9 mouse cellular contexts compared by ENCODE assay signal in the genomic region with DNA sequence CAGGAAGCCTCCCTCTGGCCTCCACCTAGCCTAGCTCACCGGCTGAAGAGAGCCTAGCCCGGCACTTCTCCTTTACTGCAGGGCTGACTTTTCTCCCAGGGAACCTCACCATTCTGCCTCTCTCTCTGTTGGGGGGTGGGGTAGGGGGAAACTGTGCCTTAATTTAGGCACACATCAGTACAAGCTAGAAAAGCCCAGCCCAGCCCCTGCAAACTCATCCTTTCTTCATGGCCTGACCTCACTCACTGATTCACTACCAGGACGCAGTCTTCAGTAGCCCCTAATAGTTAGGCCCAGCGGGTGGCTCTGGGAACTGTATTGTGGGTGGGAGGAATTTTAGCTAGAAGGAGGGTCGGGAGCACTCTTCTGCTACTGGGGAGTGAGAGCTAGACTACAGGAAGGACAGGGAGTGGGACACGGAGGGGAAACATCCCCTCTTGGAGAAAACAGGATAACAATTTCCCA. TPM values are rescaled to one million over a fixed set of nuclear protein-coding genes. Genes with fewer than 3 reads are reported as not detected.
A peak's percentile ranks its signal among the peaks of the same experiment; 100 is the strongest.
DNase-seq lines count a peak whose midpoint lies in the region; ATAC-seq lines count a peak whose summit lies in the region.
"Had no signal": no experiment of that assay in that cellular context is flagged by ENCODE, and none has a peak within 500 bp of the region (broad histone marks: within the 10 kb centered on the region; RNA-seq: fewer than 3 reads in every experiment).

No protein-coding gene starts in this region.

- intact Hi-C loops in heart, postnatal 10 days (cut with DNase I), result no loop called here

- no peaks in the 10 kb centered on the region for H3K9me3 ChIP-seq in heart, embryonic 12.5 days (replicated peaks)
- no peaks in the 10 kb centered on the region for H3K9me3 ChIP-seq in hindbrain, embryonic 14.5 days (ENCODE audit: control insufficient read depth, low read length)
- no peaks in the 10 kb centered on the region for H3K9me3 ChIP-seq in midbrain, embryonic 12.5 days

- peaks cover 9% of the 10 kb centered on the region for H3K36me3 ChIP-seq in heart, embryonic 12.5 days
- no peaks in the 10 kb centered on the region for H3K36me3 ChIP-seq in hindbrain, embryonic 14.5 days (replicated peaks; ENCODE audit: control insufficient read depth, insufficient read depth)
- H3K36me3 ChIP-seq in midbrain, embryonic 12.5 days, result no peaks in the 10 kb centered on the region

- peaks cover 92% of the 10 kb centered on the region for H3K4me1 ChIP-seq in heart, embryonic 12.5 days (replicated peaks)
- peaks cover 72% of the 10 kb centered on the region for H3K4me1 ChIP-seq in hindbrain, embryonic 14.5 days (replicated peaks; ENCODE audit: control insufficient read depth, insufficient read depth, low read length)
- H3K4me1 ChIP-seq in midbrain, embryonic 12.5 days, result peaks cover 85% of the 10 kb centered on the region

- peak overlapping the region; percentile 36 for H3K4me3 ChIP-seq in heart, embryonic 12.5 days
- no peak overlapping the region for H3K4me3 ChIP-seq in hindbrain, embryonic 14.5 days (replicated peaks; ENCODE audit: low read length)
- H3K4me3 ChIP-seq in midbrain, embryonic 12.5 days, result no peak overlapping the region

- H3K9ac ChIP-seq in heart, embryonic 12.5 days, result peak overlapping the region; percentile 76
- H3K9ac ChIP-seq in hindbrain, embryonic 14.5 days, result peak overlapping the region; percentile 41; the same call in 1 of the 2 replicates
- H3K9ac ChIP-seq in midbrain, embryonic 12.5 days (replicated peaks), result peak overlapping the region; percentile 43; the same call in 1 of the 2 replicates

- WGBS in heart, embryonic 12.5 days, result 8% methylated on average over 6 of the region's 6 CpGs
- 10% methylated on average over 6 of the region's 6 CpGs for WGBS in hindbrain, embryonic 14.5 days
- WGBS in midbrain, embryonic 12.5 days, result 26% methylated on average over 6 of the region's 6 CpGs

- H3K27ac ChIP-seq in heart, embryonic 12.5 days (ENCODE audit: poor library complexity, severe bottlenecking), result peak overlapping the region; percentile 100
- H3K27ac ChIP-seq in hindbrain, embryonic 14.5 days, result peak overlapping the region; percentile 85
- peak overlapping the region; percentile 86 for H3K27ac ChIP-seq in midbrain, embryonic 12.5 days (replicated peaks)

- peak overlapping the region; percentile 73 for H3K4me2 ChIP-seq in heart, embryonic 12.5 days
- peak overlapping the region; percentile 6; the same call in 1 of the 2 replicates for H3K4me2 ChIP-seq in hindbrain, embryonic 14.5 days (replicated peaks)
- peak overlapping the region; percentile 28; the same call in 1 of the 2 replicates for H3K4me2 ChIP-seq in midbrain, embryonic 12.5 days (replicated peaks)

- DNase-seq in heart, postnatal 10 days, result no peak
- DNase-seq in brain, adult 2 months (ENCODE audit: low read depth, low spot score), result peak; percentile 50
- DNase-seq in hindbrain, embryonic 14.5 days (ENCODE audit: low spot score), result no peak
- DNase-seq in retina, postnatal 1 day, result no peak
- no peak for DNase-seq in ovary, postnatal 10 days (ENCODE audit: low spot score)

- ATAC-seq in heart, embryonic 12.5 days (ENCODE audit: insufficient number of reproducible peaks, low FRiP score), result no peak
- no peak for ATAC-seq in hindbrain, embryonic 14.5 days (ENCODE audit: low FRiP score)
- ATAC-seq in midbrain, embryonic 12.5 days (ENCODE audit: low FRiP score, low read depth), result no peak
- ATAC-seq in frontal cortex, adult (ENCODE audit: low TSS enrichment), result no peak
- ATAC-seq: CD4-positive, CD25-positive, alpha-beta regulatory T cell, adult 4 months had no signal

- H3K27me3 ChIP-seq in heart, embryonic 12.5 days (replicated peaks), result no peaks in the 10 kb centered on the region
- no peaks in the 10 kb centered on the region for H3K27me3 ChIP-seq in hindbrain, embryonic 14.5 days (ENCODE audit: control insufficient read depth, insufficient read depth, low read length)
- no peaks in the 10 kb centered on the region for H3K27me3 ChIP-seq in midbrain, embryonic 12.5 days

RNA-seq across cellular contexts. Expression of gene Mef2d, which starts 7.4 kb away (rescaled TPM):
- polyA plus RNA-seq in heart, embryonic 12.5 days (2016; fragmentation: Nextera tagmentation; extraction: Ambion mirVana), result 53.5 and 56.6 TPM in 2 replicates
- total RNA-seq in heart, postnatal 10 days (2021), result 100 to 1,000 TPM; 121 to 133 TPM
- 20.4 and 22.4 TPM in 2 replicates for polyA plus RNA-seq in hindbrain, embryonic 14.5 days (2014; fragmentation: Nextera tagmentation; extraction: Ambion mirVana)
- 15.1 and 17.6 TPM in 2 replicates for polyA plus RNA-seq in midbrain, embryonic 12.5 days (2016; fragmentation: Nextera tagmentation; extraction: Ambion mirVana)

Comparison
In these comparisons a context has a peak if more than half of its experiments do, and no peak if none do; other contexts are left out.
1. H3K4me2 ChIP-seq: peak in every context shown above with its lines; median percentile 73 in heart, embryonic 12.5 days; 28 in midbrain, embryonic 12.5 days; 6 in hindbrain, embryonic 14.5 days.